Mouse (Mus musculus): ENCODE measurements around the gene E130208F15Rik.

E130208F15Rik gene

DNA sequence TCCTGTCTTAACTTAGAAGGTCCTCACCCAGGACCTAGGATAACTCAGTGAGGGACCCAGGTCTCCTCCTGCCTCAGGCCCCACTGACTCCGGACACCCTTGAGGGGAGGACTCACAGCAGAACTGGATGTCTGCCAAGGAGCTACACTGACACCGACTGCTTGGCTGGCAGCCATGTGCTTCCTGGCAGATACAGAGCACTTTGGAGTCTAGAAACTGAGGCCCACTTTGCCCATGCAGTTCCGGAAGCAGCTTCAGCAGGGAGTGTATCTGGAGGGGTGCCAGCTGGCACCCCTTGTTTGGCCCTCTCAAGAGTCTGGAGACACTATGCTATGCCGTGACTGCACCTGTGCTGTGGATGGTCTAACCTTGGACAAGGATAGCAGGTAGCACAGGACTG, 11.9 kb downstream of the E130208F15Rik start:
- no peak for DNase-seq (ENCODE audit: low read depth, low spot score)

DNA sequence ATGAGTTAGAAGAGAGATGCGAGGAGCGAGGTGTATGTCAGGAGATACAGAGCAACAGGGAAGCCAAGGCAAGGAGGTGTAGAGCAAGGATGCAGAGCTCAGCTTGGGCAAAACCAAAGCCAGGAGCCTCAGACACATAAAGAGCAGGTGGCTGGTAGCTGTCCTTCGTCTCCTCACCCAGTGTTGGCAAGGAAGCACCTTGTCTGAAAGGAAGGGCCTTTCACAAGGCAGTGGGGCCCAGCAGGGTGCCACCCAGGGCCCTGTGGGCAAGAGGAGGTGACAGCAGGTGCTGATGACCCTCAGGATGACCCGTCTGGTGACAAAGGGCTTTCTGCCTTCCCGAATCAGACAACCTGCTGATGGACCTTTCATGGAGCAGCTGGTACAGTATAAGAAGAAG, 13.0 kb downstream of the E130208F15Rik start:
- DNase-seq (ENCODE audit: low read depth, low spot score) = no peak

DNA sequence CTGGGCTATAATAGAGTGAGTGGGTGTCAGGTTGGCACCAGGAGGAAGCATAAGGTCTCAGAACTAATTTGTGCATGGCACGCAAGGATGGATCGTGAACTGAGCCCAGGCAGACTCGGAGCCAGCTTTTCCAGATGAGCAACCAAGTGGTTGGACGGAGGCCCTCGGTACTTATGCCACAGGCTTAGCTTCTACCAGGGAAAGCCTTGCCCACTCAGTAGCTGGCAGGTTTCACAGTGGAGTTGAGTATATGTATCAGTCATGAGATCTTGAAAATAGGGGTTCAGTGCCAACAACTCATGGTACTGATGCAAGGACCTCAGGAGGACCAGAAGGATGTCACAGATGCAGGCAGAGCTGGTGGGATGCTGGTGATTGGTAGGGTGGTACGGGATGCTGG, 14.1 kb downstream of the E130208F15Rik start:
- DNase-seq (ENCODE audit: low read depth, low spot score) = no peak

DNA sequence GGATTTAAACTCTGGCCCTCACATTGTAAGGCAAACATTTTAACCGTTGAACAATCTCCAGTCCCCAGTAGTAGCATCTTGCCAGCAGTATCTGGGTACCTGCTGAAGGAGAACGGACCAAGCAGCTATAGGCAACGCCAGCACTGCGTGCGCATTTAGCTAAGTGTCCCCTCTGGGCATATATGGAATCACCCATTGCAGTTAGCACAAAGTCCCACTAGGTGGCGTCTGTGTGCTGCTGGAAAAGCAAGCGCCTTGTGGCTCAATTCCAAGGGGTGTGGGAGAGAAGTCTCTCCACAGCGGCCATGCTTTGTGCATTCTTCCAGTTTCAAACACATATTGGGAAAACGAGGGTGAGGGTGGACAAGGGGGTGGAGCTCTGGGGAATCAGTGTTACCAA, 14.8 kb downstream of the E130208F15Rik start:
- DNase-seq (ENCODE audit: low read depth, low spot score) = peak; percentile 79

DNA sequence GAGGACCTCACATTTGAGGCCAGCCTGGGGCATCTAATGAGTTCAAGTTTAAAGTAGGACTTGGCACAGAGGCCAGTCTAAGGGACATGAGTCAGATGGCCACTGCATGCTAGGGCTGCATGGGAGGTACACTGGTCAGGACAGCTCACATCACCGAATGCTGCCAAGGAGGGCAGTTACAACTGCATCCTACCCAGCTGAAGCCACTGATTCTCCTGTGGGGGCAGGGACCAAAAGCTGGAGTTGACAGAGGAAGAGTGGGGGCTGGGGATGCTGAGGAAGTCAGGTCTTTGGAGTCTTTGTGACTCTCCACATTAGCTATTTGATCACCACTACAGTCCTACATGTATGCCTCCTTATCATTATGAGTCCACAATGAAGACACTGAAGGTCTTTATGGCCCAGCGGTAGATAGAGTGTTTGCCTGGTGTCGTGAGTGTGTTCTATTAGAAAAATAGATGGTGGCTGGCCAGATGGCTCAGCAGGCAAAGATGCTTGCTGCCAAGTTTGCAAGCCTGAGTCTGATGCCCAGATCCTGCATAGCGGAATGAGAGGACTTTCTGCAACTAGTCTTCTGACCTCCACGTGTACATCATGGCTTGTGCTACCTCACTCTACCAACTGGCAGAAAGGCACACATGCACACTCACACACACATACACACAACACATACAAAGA, 18.0 kb downstream of the E130208F15Rik start:
- DNase-seq (ENCODE audit: low read depth, low spot score) = no peak

DNA sequence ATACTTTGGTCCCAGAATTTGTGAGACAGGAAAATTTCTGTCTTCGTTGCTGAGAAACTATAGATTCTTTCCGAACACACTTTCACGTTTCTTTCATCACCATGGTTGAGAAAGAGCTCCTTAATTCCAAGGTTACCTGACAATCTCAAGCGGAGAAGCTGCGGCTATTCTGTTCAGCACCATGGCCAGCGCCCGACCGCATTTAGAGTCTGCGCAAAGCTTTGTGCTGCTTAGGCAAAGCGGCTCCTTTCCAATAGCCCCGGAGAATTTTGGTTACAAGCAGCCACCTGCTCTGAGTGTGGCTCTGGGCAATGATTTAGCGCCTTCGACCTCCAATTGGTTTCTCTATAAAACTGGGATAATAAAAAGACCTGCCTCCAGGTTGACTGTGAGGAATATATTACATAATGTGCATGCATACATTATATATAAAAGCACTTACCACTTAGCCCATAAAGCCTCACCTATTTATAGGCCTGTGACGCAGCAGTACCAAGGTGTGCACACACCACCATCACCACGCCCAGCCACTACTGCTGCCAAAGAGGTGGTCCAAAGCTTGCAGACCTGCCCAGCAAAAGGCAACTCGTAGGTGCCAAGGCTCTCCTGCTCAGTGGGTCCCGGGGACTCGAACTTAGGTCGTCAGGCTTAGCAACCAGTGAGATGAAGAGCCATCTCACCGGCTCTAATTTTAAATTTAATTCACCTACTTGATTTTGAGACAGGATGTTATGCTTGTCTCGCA, 25.3 kb downstream of the E130208F15Rik start:
- DNase-seq (ENCODE audit: low read depth, low spot score) = peak; percentile 67

DNA sequence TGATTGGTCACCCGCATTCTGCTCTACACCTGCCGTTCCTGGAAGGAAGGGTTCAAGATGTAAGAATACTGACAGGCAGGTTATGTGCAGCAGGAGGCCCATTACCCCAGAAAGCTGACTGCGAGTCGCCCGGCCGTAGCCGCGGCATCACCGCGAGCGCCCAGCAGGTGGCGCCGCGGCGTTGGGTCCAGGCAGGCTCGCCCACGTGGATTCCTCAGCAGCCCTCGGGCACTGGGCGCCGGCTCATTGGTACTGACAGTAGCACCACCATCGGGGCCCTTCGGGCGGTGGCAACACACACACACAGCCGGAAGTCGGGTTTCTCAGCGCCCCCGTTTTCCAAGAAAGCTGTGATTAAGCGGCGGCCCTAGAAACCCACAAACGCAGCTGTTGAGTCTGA, 26.3 kb downstream of the E130208F15Rik start:
- peak; percentile 67 for DNase-seq (ENCODE audit: low read depth, low spot score)

DNA sequence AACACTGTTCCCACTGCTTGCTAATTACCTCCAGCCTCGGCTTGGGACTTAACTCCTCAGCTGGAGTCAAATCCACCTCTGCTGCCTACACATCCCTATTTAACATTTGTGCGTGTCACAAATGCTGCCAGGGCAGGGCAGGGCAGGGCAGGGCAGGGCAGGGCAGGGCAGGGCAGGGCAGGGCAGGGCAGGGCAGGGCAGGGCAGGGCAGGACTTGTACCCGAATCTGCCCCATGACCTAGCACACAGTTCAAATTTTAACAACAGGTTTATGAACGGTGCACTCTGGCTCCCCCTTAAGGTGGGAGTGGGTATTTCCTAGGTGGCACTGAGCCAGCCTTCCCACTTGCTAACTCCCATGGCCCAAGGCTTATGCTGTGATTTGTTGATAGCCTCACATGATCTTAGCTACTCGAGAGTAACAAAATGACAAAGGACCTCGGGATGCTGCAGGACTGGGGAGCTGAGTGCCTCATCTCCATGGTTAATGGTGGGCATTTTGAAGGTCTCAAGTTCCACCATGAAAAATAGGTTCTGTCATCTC, 31.8 kb downstream of the E130208F15Rik start:
- DNase-seq (ENCODE audit: low read depth, low spot score) = no peak

DNA sequence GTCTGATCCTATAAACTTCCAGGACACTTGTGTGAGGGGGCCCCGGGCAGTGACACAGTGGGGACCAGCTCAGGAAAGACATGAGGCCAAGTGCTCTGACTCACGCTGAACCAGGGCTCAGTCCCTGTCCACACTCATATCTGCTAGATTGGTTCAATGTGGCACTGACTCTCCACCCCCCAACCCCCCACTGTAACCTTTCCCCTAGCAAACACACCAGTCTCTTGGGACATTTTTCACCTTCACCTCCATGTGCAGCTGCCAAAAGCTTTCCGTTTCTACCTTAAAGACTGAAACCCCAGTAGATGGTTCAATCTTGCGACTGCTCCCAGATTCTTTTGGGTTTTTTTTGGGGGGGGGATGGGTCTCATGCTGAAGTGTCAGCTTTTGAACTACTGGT, 32.5 kb downstream of the E130208F15Rik start:
- no peak for DNase-seq (ENCODE audit: low read depth, low spot score)

DNA sequence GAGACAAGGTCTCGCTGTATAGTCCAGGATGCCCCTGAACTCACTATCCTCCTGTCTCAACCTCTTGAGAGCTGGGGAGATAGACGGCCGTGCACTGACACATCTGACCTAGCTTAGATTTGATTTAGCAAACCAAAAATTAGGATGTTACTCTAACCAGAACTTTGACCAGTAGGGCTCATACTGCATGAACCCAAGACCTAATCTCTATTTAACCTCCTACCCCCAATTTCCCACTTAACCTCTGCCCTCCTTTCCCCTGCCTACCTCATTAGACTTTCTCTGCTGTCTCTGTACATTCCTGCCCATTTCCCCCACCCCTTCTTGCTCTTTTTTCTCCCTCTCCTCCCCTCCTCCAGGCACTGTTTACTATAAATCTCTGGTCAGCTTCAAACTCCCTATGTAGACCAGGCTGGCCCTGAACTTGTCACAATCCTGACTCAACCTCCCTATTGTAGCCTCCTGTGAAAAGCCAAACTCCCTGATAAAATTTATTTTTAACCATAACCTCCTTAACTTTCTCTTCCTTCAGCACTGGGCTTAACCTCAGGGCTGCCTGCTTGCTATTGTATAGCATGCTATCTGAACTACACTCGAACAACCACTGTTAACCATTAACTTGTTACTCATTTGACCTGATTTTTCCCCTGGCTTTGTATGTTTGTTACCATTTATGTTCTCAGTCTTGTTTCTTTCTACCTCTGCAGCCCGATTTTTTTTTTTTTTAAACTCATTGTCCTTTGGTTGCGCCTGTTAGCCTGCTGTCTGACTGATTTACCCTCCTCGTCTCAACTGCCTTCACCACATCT, 37.0 kb downstream of the E130208F15Rik start:
- no peak for DNase-seq (ENCODE audit: low read depth, low spot score)

DNA sequence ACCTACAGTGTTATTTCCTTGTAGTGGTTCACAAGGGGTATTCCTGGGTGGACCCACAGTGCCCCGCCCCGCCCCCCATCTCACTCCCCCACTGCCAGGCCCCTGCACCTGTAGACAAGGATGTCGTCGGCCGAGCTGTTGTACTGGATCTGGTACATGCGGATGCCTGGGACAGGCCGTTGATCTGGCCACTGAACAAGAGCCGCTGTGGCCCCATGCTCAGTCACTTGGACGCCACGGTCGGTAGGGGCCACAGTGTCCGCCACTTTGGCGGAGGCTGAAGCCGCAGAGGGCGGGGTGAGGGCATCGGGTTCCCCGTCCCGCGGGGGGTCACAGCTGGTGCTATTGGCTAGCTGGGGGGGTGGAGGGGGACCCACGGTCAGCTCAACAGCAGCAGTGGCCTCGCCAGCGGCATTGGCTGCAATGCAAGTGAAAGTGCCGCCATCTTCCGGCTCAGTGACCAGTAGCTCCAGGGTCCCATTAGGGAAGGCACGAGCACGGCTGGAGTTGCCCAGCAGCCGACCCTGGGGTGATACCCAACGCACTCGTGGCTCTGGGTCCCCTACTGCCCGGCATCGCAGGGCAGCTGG, 37.8 kb downstream of the E130208F15Rik start:
- DNase-seq (ENCODE audit: low read depth, low spot score) = no peak

DNA sequence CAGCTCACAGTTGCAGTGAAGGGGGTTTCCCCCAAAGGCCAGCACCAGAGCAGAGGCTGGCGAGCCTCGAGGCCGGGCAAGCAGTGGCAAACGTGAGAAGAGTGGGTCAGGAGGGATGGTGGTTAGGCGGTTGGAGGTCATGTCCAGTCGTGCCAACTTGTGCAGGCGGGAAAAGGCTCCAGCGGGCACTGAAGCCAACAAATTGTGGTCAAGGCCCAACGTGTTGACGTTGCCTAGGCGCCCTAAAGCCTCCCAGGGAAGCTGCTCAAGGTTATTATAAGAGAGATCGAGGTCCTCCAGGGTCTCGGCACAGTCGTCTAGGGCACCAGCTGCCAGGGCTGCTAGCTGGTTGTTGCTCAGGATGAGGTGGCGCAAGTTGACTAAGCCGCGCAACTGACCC, 38.5 kb downstream of the E130208F15Rik start:
- DNase-seq (ENCODE audit: low read depth, low spot score) = no peak

DNA sequence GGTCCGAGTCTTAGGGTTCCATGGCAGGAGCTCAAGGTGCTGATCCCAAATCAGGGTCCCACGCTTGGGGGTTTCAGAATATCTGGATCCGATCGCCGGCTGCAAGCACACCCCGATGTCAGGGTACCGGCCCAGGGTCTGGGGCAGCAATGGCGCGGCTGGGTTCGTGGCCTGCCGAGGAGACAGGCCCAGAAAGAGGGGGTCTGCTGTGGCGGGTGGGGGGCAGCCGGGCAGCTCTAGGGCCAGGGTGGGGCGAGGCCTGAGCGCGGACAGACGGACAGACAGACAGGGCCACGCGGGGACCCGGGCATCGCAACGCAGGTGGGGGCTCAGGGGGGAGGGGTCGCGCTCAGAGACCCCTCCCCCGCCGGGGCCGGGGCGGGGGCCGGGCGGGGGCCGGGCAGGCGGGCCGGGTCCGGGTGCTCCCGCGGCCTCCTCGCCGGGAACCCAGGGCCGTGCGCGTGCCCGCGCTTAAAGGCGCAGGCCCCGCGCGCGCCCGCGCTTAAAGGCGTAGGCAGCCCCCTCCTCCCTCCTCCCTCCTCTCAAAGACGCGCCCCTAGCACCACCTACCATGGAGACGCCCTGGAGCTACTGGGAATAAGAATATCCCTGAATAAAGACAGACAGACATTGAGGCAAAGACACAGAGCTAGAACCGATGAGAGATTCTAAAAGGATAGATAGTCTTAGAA, 41.3 kb downstream of the E130208F15Rik start, which contains the start of gene Lrfn3:
Gene Lrfn3, minus strand, starts transcription at position 121 of the 692 bp plus-strand sequence.
- peak; percentile 73 for DNase-seq (ENCODE audit: low read depth, low spot score)

DNA sequence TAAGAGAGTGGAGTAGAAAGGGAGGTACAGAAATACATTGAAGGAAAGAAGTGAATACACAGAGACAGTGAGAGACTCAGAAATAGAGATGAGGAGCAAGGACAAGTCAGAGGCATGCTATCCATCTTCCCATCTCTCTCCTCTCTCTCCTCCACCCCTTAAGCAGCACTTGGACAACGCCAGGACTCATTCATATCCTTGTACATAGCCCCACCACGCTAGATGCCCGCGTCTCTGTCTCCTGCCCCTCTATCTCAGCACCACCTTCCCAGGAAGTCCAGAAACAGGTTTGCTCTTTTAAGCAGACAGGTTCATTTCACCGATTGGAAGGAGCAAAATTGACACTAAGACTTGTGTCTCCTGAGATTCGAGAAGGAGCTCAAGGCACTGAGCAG, 41.8 kb downstream of the E130208F15Rik start:
- DNase-seq (ENCODE audit: low read depth, low spot score) = no peak

DNA sequence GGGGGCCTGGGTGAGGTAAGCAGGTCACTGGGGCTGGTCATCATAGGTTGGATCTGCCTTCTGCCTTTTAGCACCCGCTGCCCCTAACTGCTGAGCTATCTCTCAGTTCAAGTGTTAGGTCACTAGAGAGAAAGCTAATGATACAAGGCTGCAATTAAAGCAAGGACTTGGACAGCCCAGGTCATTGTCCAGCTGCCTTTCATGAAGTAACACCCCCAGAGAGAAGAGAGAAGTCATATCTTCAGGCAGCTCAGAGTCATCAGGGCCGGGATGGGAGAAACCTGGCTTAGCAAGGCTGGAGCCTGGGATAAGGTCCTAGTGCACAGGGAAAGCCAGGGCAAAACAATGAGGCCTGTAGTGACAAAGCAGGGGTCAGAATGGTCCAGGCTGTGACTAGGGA, 45.9 kb downstream of the E130208F15Rik start:
- no peak for DNase-seq (ENCODE audit: low read depth, low spot score)
